Mouse (Mus musculus): ENCODE measurements around the gene Tas1r3.

DNA sequence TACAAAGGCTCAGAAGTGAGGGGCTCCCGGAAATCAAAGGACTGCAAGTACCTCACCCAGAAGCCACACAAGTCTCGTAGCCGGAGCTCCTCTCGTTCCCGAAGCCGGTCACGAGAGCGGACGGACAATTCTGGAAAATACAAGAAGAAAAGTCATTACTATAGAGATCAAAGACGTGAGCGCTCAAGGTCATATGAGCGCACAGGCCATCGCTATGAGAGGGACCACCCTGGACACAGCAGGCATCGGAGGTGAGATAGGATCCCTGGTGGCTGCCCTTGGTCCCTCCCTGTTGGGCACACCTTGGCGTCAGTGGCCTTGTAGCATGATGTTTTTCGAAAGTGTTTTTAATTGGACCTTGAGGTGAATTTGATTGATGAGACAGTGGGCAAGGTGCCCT is 39.7 kb downstream of the Tas1r3 start:
- TF ChIP-seq CTCF (IDR thresholded peaks at IDR 0.05; ENCODE audit: low read depth, low read length): no peak
- TF ChIP-seq POLR2A (IDR thresholded peaks at IDR 0.05; ENCODE audit: insufficient read depth, low read length): no peak
- no peak for TF ChIP-seq EP300 (IDR thresholded peaks at IDR 0.05; ENCODE audit: insufficient read depth, low read depth, low read length)
